Mouse (Mus musculus) MEL (cell line): ENCODE results near the gene Cby1. TPM values are rescaled to one million over a fixed set of nuclear protein-coding genes. Genes with fewer than 3 reads are reported as not detected.

Source experiments
- DNase-seq: peaks from one replicate; pipeline ENCODE4 v3.0.0; 2011; ENCODE audit warnings: low read depth, low spot score
- H3K27ac ChIP-seq: 2 replicates; pipeline ENCODE4 v1.5.1; 2012; ENCODE audit warnings: low read depth, mild to moderate bottlenecking, control low read depth, low read length, moderate library complexity; ENCODE audit not compliant: control insufficient read depth
- H3K27me3 ChIP-seq, 2 experiments: fragments of 150-350 bp in 1 of 2; sonication (generic) in 1 of 2; 2 replicates each; pipeline ENCODE4 v1.6.1; 2012; ENCODE audit warnings: low read length in 2 of 2, mild to moderate bottlenecking in 2 of 2, improper control_type of control experiment in 1 of 2, moderate library complexity in 1 of 2; ENCODE audit not compliant: insufficient read depth in 2 of 2, control insufficient read depth in 1 of 2
- H3K36me3 ChIP-seq, 2 experiments: 2 replicates each; pipeline ENCODE4 v1.6.1; 2012 to 2014; ENCODE audit warnings: low read length in 2 of 2, improper control_type of control experiment in 1 of 2, inconsistent platforms in 1 of 2, mild to moderate bottlenecking in 1 of 2; ENCODE audit not compliant: insufficient read depth in 2 of 2, control insufficient read depth in 1 of 2
- H3K4me1 ChIP-seq, 2 experiments: fragments of 150-350 bp in 1 of 2; sonication (generic) in 1 of 2; 2 replicates each; pipeline ENCODE4 v1.6.1; 2012; ENCODE audit warnings: low read length in 2 of 2, improper control_type of control experiment in 1 of 2, mild to moderate bottlenecking in 1 of 2; ENCODE audit not compliant: insufficient read depth in 2 of 2, control insufficient read depth in 1 of 2
- H3K4me3 ChIP-seq, 2 experiments: fragments of 150-350 bp in 1 of 2; sonication (generic) in 1 of 2; 2 replicates each; pipeline ENCODE4 v1.5.1; 2012; ENCODE audit warnings: low read depth in 2 of 2, low read length in 2 of 2, mild to moderate bottlenecking in 2 of 2, moderate library complexity in 2 of 2, control low read depth in 1 of 2, improper control_type of control experiment in 1 of 2; ENCODE audit not compliant: control insufficient read depth in 1 of 2, insufficient read depth in 1 of 2
- H3K79me2 ChIP-seq: 2 replicates; pipeline ENCODE4 v1.6.1; 2012; ENCODE audit warnings: mild to moderate bottlenecking, low read length, moderate library complexity; ENCODE audit not compliant: control insufficient read depth, poor library complexity, insufficient read depth
- H3K9ac ChIP-seq: 2 replicates; pipeline ENCODE4 v1.6.1; 2012; ENCODE audit warnings: low read depth, mild to moderate bottlenecking, control low read depth, low read length, moderate library complexity; ENCODE audit not compliant: control insufficient read depth, poor library complexity, severe bottlenecking
- H3K9me3 ChIP-seq: fragments of 150-350 bp; sonication (generic); replicated peaks from 2 replicates; pipeline ENCODE4 v1.6.1; 2012; ENCODE audit warnings: mild to moderate bottlenecking, low read length, improper control_type of control experiment, moderate library complexity; ENCODE audit not compliant: insufficient read depth
- BHLHE40 ChIP-seq: IDR thresholded peaks from 2 replicates; pipeline ENCODE4 v1.6.1; 2012; ENCODE audit warnings: low read depth, mild to moderate bottlenecking, inconsistent platforms, low read length, improper control_type of control experiment, borderline replicate concordance
- CHD1 ChIP-seq: IDR thresholded peaks from 2 replicates; pipeline ENCODE4 v1.6.1; 2012; ENCODE audit warnings: low read depth, mild to moderate bottlenecking, inconsistent platforms, low read length, improper control_type of control experiment
- CHD2 ChIP-seq: IDR thresholded peaks from 2 replicates; pipeline ENCODE4 v1.6.1; 2011; ENCODE audit warnings: low read length, improper control_type of control experiment
- CTCF ChIP-seq, 3 experiments: IDR thresholded peaks in 2 of 3; conservative IDR thresholded peaks in 1 of 3; 2 replicates each; pipeline ENCODE4 v1.5.1; 2011 to 2012; ENCODE audit warnings: low read length in 3 of 3, low read depth in 2 of 3, mild to moderate bottlenecking in 2 of 3, improper control_type of control experiment in 1 of 3, inconsistent platforms in 1 of 3, mixed read lengths in 1 of 3, moderate library complexity in 1 of 3; ENCODE audit not compliant: control insufficient read depth in 1 of 3, insufficient read depth in 1 of 3, poor library complexity in 1 of 3, severe bottlenecking in 1 of 3
- ETS1 ChIP-seq: IDR thresholded peaks from 2 replicates; pipeline ENCODE4 v1.6.1; 2012; ENCODE audit warnings: low read depth, mild to moderate bottlenecking, inconsistent platforms, low read length, improper control_type of control experiment, moderate library complexity
- GATA1 ChIP-seq: IDR thresholded peaks from 2 replicates; pipeline ENCODE4 v1.6.1; 2011; ENCODE audit warnings: low read depth, low read length, improper control_type of control experiment
- HCFC1 ChIP-seq: IDR thresholded peaks from 2 replicates; pipeline ENCODE4 v1.6.1; 2012; ENCODE audit warnings: low read depth, mild to moderate bottlenecking, inconsistent platforms, low read length, improper control_type of control experiment, moderate library complexity
- JUND ChIP-seq: IDR thresholded peaks from 2 replicates; pipeline ENCODE4 v1.6.1; 2011; ENCODE audit warnings: low read depth, mild to moderate bottlenecking, improper control_type of control experiment, low read length
- KAT2A ChIP-seq: conservative IDR thresholded peaks from 2 replicates; pipeline ENCODE4 v1.6.1; 2012; ENCODE audit warnings: low read depth, low read length, improper control_type of control experiment, inconsistent platforms
- MEF2A ChIP-seq: IDR thresholded peaks from 2 replicates; pipeline ENCODE4 v1.6.1; 2014; ENCODE audit warnings: low read depth, mild to moderate bottlenecking, inconsistent platforms, low read length, improper control_type of control experiment; ENCODE audit not compliant: poor library complexity, insufficient replicate concordance, severe bottlenecking; ENCODE audit errors: extremely low read depth
- MYB ChIP-seq: IDR thresholded peaks from 2 replicates; pipeline ENCODE4 v1.6.1; 2011; ENCODE audit warnings: mild to moderate bottlenecking, low read depth, low read length, improper control_type of control experiment
- NRF1 ChIP-seq: IDR thresholded peaks from 2 replicates; pipeline ENCODE4 v1.6.1; 2014; ENCODE audit warnings: low read depth, mild to moderate bottlenecking, inconsistent platforms, low read length, improper control_type of control experiment, moderate library complexity; ENCODE audit not compliant: poor library complexity, insufficient read depth, severe bottlenecking
- POLR2A ChIP-seq, 2 experiments: IDR thresholded peaks; 2 replicates each; pipeline ENCODE4 v1.6.1; 2011 to 2012; ENCODE audit warnings: low read length in 2 of 2, mild to moderate bottlenecking in 2 of 2, control low read depth in 1 of 2, improper control_type of control experiment in 1 of 2, low read depth in 1 of 2, moderate library complexity in 1 of 2; ENCODE audit not compliant: control insufficient read depth in 1 of 2, insufficient read depth in 1 of 2, poor library complexity in 1 of 2
- POLR2AphosphoS2 ChIP-seq: IDR thresholded peaks from 2 replicates; pipeline ENCODE4 v1.6.1; 2011; ENCODE audit warnings: low read length, improper control_type of control experiment
- POLR2AphosphoS5 ChIP-seq: IDR thresholded peaks from 2 replicates; pipeline ENCODE4 v1.6.1; 2012; ENCODE audit warnings: low read depth, borderline replicate concordance, mild to moderate bottlenecking, inconsistent platforms, low read length, moderate library complexity, mixed read lengths
- RCOR1 ChIP-seq: IDR thresholded peaks from 2 replicates; pipeline ENCODE4 v1.6.1; 2012; ENCODE audit warnings: low read depth, mild to moderate bottlenecking, inconsistent platforms, low read length, improper control_type of control experiment
- SIN3A ChIP-seq: IDR thresholded peaks from 2 replicates; pipeline ENCODE4 v1.6.1; 2012; ENCODE audit warnings: low read length, improper control_type of control experiment, inconsistent platforms
- SMC3 ChIP-seq: IDR thresholded peaks from 2 replicates; pipeline ENCODE4 v1.6.1; 2011; ENCODE audit warnings: low read depth, low read length, improper control_type of control experiment
- TCF12 ChIP-seq: IDR thresholded peaks from 2 replicates; pipeline ENCODE4 v1.6.1; 2014; ENCODE audit warnings: low read depth, mild to moderate bottlenecking, inconsistent platforms, low read length, improper control_type of control experiment, moderate library complexity
- UBTF ChIP-seq: IDR thresholded peaks from 2 replicates; pipeline ENCODE4 v1.6.1; 2012; ENCODE audit warnings: low read depth, mild to moderate bottlenecking, inconsistent platforms, low read length, improper control_type of control experiment, moderate library complexity, borderline replicate concordance; ENCODE audit not compliant: insufficient read depth
- USF1 ChIP-seq: IDR thresholded peaks from 2 replicates; pipeline ENCODE4 v1.6.1; 2014; ENCODE audit warnings: low read depth, mild to moderate bottlenecking, inconsistent platforms, low read length, improper control_type of control experiment, moderate library complexity
- USF2 ChIP-seq, 2 experiments: IDR thresholded peaks; 2 replicates each; pipeline ENCODE4 v1.6.1; 2011 to 2012; ENCODE audit warnings: improper control_type of control experiment in 2 of 2, low read length in 2 of 2, borderline replicate concordance in 1 of 2, inconsistent platforms in 1 of 2, low read depth in 1 of 2, mild to moderate bottlenecking in 1 of 2; ENCODE audit not compliant: insufficient read depth in 1 of 2
- ZC3H11A ChIP-seq: IDR thresholded peaks from 2 replicates; pipeline ENCODE4 v1.6.1; 2012; ENCODE audit warnings: low read depth, mild to moderate bottlenecking, inconsistent platforms, low read length, improper control_type of control experiment
- ZKSCAN1 ChIP-seq: IDR thresholded peaks from 2 replicates; pipeline ENCODE4 v1.6.1; 2012; ENCODE audit warnings: low read depth, mild to moderate bottlenecking, inconsistent platforms, low read length, improper control_type of control experiment, moderate library complexity
- ZMIZ1 ChIP-seq: IDR thresholded peaks from 2 replicates; pipeline ENCODE4 v1.6.1; 2012; ENCODE audit warnings: low read depth, mild to moderate bottlenecking, inconsistent platforms, low read length, improper control_type of control experiment, moderate library complexity
- ZNF384 ChIP-seq: IDR thresholded peaks from 2 replicates; pipeline ENCODE4 v1.6.1; 2012; ENCODE audit warnings: low read depth, mild to moderate bottlenecking, inconsistent platforms, low read length, improper control_type of control experiment
- polyA plus RNA-seq, 2 experiments: library from polyadenylated mRNA; stranded (reverse) in 1 of 2; unstranded in 1 of 2; fragments of >175 nt in 1 of 2; fragments of >200 nt in 1 of 2; gene quantifications; 2 replicates each; pipeline versions ENCODE4 v1.2.1 to v1.2.4; 2012; ENCODE audit warnings: low replicate concordance in 2 of 2, low read depth in 1 of 2; ENCODE audit not compliant: insufficient read length in 2 of 2, insufficient read depth in 1 of 2, missing spikeins in 1 of 2
- total RNA-seq: library from RNA; depleted of rRNA; stranded (reverse); fragments of 300-350 nt; gene quantifications from 2 replicates; pipeline ENCODE4 v1.2.3, GENCODE M21; 2012

Gene Cby1
- total and polyA plus RNA-seq, 3 experiments, result 34.3 to 56.2 TPM; not detected in 1

- TF ChIP-seq NRF1, result no peak
- TF ChIP-seq USF1, result no peak
- TF ChIP-seq, all 39 proteins: peak for 4
These were observed 7.5 kb upstream of the Cby1 start (continued) for GRCm38 (mm10) chr15:79651481-79651880.

GRCm38 (mm10) chr15:79656451-79656850, 2.5 kb upstream of the Cby1 start:
- TF ChIP-seq GATA1 (no peak), SIN3A (no peak), CHD2 (no peak), HCFC1 (no peak), KAT2A (no peak), USF2 (IDR thresholded peaks at IDR 0.05; ENCODE audit: borderline replicate concordance in 1 of 2, insufficient read depth in 1 of 2, low read depth in 1 of 2, low read length in 2 of 2) (no peak), MYB (no peak), CHD1 (no peak), ETS1 (no peak), POLR2A (IDR thresholded peaks at IDR 0.05; ENCODE audit: control insufficient read depth in 1 of 2, insufficient read depth in 1 of 2, low read depth in 1 of 2, low read length in 2 of 2, poor library complexity in 1 of 2) (no peak), ZC3H11A (no peak), SMC3 (no peak), JUND (no peak)
- TF ChIP-seq, all 39 proteins: peak for 0
- Histone ChIP-seq H3K9ac (no peak overlapping the region), H3K4me3 (no peak overlapping the region), H3K79me2 (no peaks in the 10 kb centered on the region; the same call in 1 of the 2 replicates), H3K9me3 (no peaks in the 10 kb centered on the region), H3K27ac (no peak overlapping the region), H3K4me1 (peaks cover 0 to 8% of the 10 kb centered on the region in 2 experiments; a peak in 2 of 4 replicates), H3K27me3 (no peaks in the 10 kb centered on the region), H3K36me3 (peaks cover 0 to 7% of the 10 kb centered on the region in 2 experiments; a peak in 2 of 4 replicates)
- DNase-seq, result no peak

- Histone ChIP-seq H3K4me1 (peaks cover 0 to 8% of the 10 kb centered on the region in 2 experiments; a peak in 2 of 4 replicates), H3K79me2 (no peaks in the 10 kb centered on the region; the same call in 1 of the 2 replicates), H3K9ac (peak overlapping the region; percentile 89), H3K36me3 (peaks cover 0 to 7% of the 10 kb centered on the region in 2 experiments; a peak in 2 of 4 replicates), H3K27me3 (no peaks in the 10 kb centered on the region), H3K9me3 (no peaks in the 10 kb centered on the region), H3K27ac (no peak overlapping the region), H3K4me3 (peak overlapping the region; percentile 76 to 90)
- DNase-seq, result peak; percentile 91
- TF ChIP-seq POLR2A (IDR thresholded peaks at IDR 0.05; ENCODE audit: control insufficient read depth in 1 of 2, insufficient read depth in 1 of 2, low read depth in 1 of 2, low read length in 2 of 2, poor library complexity in 1 of 2) (no peak), UBTF (no peak), POLR2AphosphoS5 (no peak), RCOR1 (no peak), ZNF384 (no peak), ZMIZ1 (no peak), MYB (no peak), ZKSCAN1 (no peak), CHD1 (no peak), KAT2A (no peak), TCF12 (no peak), SIN3A (no peak; the same call in 1 of the 2 replicates), POLR2AphosphoS2 (no peak), MEF2A (no peak), NRF1 (no peak), HCFC1 (0 out of 2 replicates have a peak, but pooled peaks have one; percentile 27), BHLHE40 (peak; percentile 39; the same call in 1 of the 2 replicates), CTCF (IDR thresholded peaks at IDR 0.05 in 2 of 3, conservative IDR thresholded peaks at IDR 0.05 in 1 of 3; ENCODE audit: control insufficient read depth in 1 of 3, insufficient read depth in 1 of 3, low read depth in 2 of 3, low read length in 3 of 3, poor library complexity in 1 of 3, severe bottlenecking in 1 of 3) (peak; percentile 49 to 68 (median 51)), GATA1 (peak; percentile 80)
These were observed 1.0 kb upstream of the Cby1 start for GRCm38 (mm10) chr15:79657837-79658530.
